Mouse (Mus musculus) liver, postnatal 0 days (tissue): ENCODE data around the gene Fam126a.
"Not testable (repeated sequence)": the region's sequence is repeated elsewhere in the genome, so short reads cannot be mapped to it uniquely, and the experiment has no call there.

Experiments
- CTCF ChIP-seq: sonication (generic); IDR thresholded peaks from 2 replicates; pipeline ENCODE4 v1.5.1; 2016; ENCODE audit warnings: antibody characterized with exemption, low read depth
- EP300 ChIP-seq: IDR thresholded peaks from 2 replicates; pipeline ENCODE4 v1.6.1; 2016; ENCODE audit warnings: antibody characterized with exemption, low read depth, mild to moderate bottlenecking

DNA sequence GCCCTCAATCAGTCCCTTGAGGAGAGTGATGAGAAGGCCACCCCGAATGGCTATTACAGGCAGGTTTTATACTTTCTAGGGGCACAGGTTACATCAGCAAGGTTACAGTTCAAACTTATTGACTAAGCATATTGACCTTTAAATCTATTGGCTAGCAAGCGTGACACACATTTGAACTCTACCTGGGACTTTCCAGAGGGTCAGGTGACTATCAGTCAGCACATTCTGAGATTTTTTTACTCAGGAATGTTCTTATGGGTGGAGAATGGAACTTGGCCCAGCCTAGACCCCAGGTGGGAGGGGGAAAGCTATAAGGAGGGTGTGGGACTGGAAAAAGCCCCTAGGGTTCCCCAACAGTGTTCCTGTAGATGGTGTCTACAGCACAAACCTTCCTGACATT, 159.2 kb downstream of the Fam126a start:
- TF ChIP-seq CTCF, EP300: not testable (repeated sequence)
